Mouse (Mus musculus): Measurements from ENCODE around the gene Otog. TPM values are rescaled to one million over a fixed set of nuclear protein-coding genes. Genes with fewer than 3 reads are reported as not detected.
A peak's percentile ranks its signal among the peaks of the same experiment; 100 is the strongest.

Gene Otog
- total and polyA plus RNA-seq, 2 experiments from 2014 or later = 0.01 to 0.11 TPM

DNA sequence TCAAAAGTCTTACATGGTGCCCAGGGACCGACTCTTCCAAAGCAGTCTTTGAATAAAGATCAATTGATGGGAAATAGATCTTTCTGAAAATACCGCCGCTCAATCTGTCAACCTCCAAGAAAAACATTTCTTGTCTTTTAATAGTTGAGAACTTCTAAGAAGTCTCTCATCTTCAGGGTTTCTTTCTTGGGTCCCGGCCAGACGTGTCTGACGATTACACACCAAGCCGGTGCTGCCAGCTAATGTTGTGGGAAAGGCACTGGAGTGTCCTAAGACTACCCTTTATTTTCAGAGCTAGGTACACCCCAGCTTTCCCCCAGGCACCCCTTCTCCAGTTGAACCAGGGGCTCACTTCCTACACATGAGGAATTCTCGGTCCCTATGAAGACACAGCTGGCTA lies 32.7 kb upstream of the Otog start:
- Histone ChIP-seq H3K4me3 (ENCODE audit: low read depth, low read length) (no peak overlapping the region), H3K9me3 (ENCODE audit: low read length) (no peaks in the 10 kb centered on the region), H3K9ac (replicated peaks; ENCODE audit: low read length, poor library complexity, severe bottlenecking) (no peak overlapping the region), H3K27me3 (ENCODE audit: insufficient read depth, low read length) (no peaks in the 10 kb centered on the region), H3K4me2 (ENCODE audit: low read depth, low read length, poor library complexity, severe bottlenecking) (no peak overlapping the region), H3K4me1 (ENCODE audit: insufficient read depth, low read length) (no peaks in the 10 kb centered on the region), H3K27ac (ENCODE audit: low read depth, low read length) (no peak overlapping the region), H3K36me3 (ENCODE audit: insufficient read depth, low read length) (no peaks in the 10 kb centered on the region)
- DNase-seq (ENCODE audit: low spot score) (no peak), ATAC-seq (ENCODE audit: low FRiP score) (no peak)
- TF ChIP-seq CTCF (IDR thresholded peaks at IDR 0.05) = no peak
- 87% methylated on average over 8 of the region's 8 CpGs for WGBS

DNA sequence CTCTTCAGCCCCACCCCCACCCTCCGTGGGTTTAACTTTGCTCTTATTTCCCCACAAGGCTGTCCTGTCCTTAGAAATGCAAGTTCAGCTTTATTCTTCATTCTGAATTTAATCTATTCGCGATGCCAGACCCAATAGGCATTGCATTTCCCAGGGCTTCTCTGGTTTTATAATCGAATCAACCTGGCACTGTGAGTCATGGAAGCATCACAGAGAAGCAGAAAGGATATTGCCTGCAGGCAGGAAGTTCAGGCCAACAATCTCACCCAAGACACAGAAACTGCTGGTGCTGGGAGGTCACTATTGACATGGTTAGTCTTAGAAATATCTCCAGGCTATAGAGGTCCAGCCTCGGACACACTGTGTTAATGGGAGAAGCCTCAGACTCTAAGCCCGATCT lies 30.5 kb upstream of the Otog start:
- ATAC-seq (ENCODE audit: low FRiP score) (no peak), DNase-seq (ENCODE audit: low spot score) (no peak)
- H3K4me1 ChIP-seq (ENCODE audit: insufficient read depth, low read length) = no peaks in the 10 kb centered on the region
- H3K4me3 ChIP-seq (ENCODE audit: low read depth, low read length) = no peak overlapping the region
- no peaks in the 10 kb centered on the region for H3K9me3 ChIP-seq (ENCODE audit: low read length)
- H3K4me2 ChIP-seq (ENCODE audit: low read depth, low read length, poor library complexity, severe bottlenecking) = no peak overlapping the region
- no peak overlapping the region for H3K9ac ChIP-seq (replicated peaks; ENCODE audit: low read length, poor library complexity, severe bottlenecking)
- 75% methylated on average over 6 of the region's 6 CpGs for WGBS
- H3K27me3 ChIP-seq (ENCODE audit: insufficient read depth, low read length) = no peaks in the 10 kb centered on the region
- no peak for TF ChIP-seq CTCF (IDR thresholded peaks at IDR 0.05)
- no peaks in the 10 kb centered on the region for H3K36me3 ChIP-seq (ENCODE audit: insufficient read depth, low read length)
- H3K27ac ChIP-seq (ENCODE audit: low read depth, low read length) = no peak overlapping the region

DNA sequence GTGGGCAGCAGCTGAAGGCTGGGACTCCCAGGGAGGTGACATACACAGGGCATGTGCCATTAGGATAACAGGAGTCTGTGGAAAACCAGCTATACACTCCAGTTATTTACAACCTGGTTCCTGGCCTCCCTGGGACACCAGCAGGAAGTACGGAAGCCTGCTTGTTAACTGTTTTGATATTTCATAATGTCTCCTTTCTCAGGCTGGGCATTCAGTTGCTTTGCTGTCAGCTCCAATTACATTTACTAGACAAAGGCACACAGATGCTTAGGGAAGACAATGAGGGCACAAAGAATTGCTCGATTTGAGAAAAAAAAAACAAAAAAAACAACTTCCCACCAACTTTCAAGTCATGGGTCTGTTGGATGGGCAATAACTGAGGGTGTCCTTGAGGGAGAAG lies 24.3 kb upstream of the Otog start:
- Histone ChIP-seq H3K36me3 (ENCODE audit: insufficient read depth, low read length) (no peaks in the 10 kb centered on the region), H3K27me3 (ENCODE audit: insufficient read depth, low read length) (no peaks in the 10 kb centered on the region), H3K4me1 (ENCODE audit: insufficient read depth, low read length) (no peaks in the 10 kb centered on the region), H3K9ac (replicated peaks; ENCODE audit: low read length, poor library complexity, severe bottlenecking) (no peak overlapping the region), H3K4me3 (ENCODE audit: low read depth, low read length) (no peak overlapping the region), H3K27ac (ENCODE audit: low read depth, low read length) (no peak overlapping the region), H3K9me3 (ENCODE audit: low read length) (no peaks in the 10 kb centered on the region), H3K4me2 (ENCODE audit: low read depth, low read length, poor library complexity, severe bottlenecking) (no peak overlapping the region)
- WGBS = 56% methylated on average over 2 of the region's 2 CpGs
- TF ChIP-seq CTCF (IDR thresholded peaks at IDR 0.05) = no peak
- ATAC-seq (ENCODE audit: low FRiP score) = no peak
- DNase-seq (ENCODE audit: low spot score) = no peak

DNA sequence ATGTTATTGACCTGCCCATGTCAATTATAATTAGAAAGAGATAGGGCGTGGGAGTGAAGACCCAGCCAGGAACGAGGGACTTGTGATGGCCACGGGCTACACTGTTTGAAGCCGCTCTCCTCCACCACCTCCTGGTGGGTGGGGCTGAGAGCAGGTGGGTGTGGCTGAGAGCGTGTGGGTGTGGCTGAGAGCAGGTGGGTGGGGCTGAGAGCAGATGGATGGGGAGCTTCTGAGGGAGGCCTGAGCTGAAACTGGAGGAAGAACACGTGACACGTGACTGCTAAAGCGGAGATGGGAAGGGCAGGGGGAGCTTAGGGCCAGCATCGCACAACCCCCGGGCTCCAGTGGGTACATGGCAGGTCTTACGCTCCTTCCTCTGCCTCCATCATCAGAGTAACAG lies 22.4 kb upstream of the Otog start:
- no peaks in the 10 kb centered on the region for H3K36me3 ChIP-seq (ENCODE audit: insufficient read depth, low read length)
- no peaks in the 10 kb centered on the region for H3K27me3 ChIP-seq (ENCODE audit: insufficient read depth, low read length)
- ATAC-seq (ENCODE audit: low FRiP score) (peak; percentile 59; the same call in 1 of the 2 replicates), DNase-seq (ENCODE audit: low spot score) (no peak)
- no peak for TF ChIP-seq CTCF (IDR thresholded peaks at IDR 0.05)
- WGBS = 13% methylated on average over 11 of the region's 11 CpGs
- no peak overlapping the region for H3K9ac ChIP-seq (replicated peaks; ENCODE audit: low read length, poor library complexity, severe bottlenecking)
- no peak overlapping the region for H3K4me3 ChIP-seq (ENCODE audit: low read depth, low read length)
- no peaks in the 10 kb centered on the region for H3K4me1 ChIP-seq (ENCODE audit: insufficient read depth, low read length)
- H3K9me3 ChIP-seq (ENCODE audit: low read length) = no peaks in the 10 kb centered on the region
- H3K4me2 ChIP-seq (ENCODE audit: low read depth, low read length, poor library complexity, severe bottlenecking) = no peak overlapping the region
- no peak overlapping the region for H3K27ac ChIP-seq (ENCODE audit: low read depth, low read length)

DNA sequence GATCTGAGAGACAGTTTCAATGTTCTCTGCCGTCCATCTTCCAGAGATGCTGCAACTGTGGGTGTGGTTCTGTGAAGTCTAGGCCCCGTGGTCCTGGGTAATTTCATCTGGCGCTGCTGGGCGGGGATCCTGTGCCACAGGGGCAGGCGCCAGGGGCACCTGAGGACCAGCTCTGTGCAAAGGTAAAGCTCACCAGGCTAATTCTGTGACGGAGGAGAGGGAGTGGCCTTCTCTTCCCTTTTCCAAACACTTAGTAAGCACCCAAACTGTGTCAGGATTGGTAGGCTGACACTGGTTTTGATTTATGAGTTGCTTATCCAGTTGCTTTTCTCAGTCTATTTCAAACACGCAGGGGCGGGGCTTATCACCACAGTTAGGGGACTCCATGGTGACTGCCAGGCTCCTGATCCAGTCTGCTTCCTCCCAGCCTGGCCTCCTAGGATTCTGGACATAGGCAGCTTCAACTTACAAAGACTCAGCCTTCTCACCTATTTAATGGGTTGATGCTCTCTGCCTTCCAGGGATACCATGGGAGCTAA lies 20.1 kb upstream of the Otog start:
- DNase-seq (ENCODE audit: low spot score) = no peak
- no peak for TF ChIP-seq CTCF (IDR thresholded peaks at IDR 0.05)
- Histone ChIP-seq H3K27ac (ENCODE audit: low read depth, low read length) (no peak overlapping the region), H3K27me3 (ENCODE audit: insufficient read depth, low read length) (no peaks in the 10 kb centered on the region), H3K36me3 (ENCODE audit: insufficient read depth, low read length) (no peaks in the 10 kb centered on the region), H3K4me2 (ENCODE audit: low read depth, low read length, poor library complexity, severe bottlenecking) (no peak overlapping the region), H3K4me3 (ENCODE audit: low read depth, low read length) (no peak overlapping the region), H3K4me1 (ENCODE audit: insufficient read depth, low read length) (no peaks in the 10 kb centered on the region), H3K9ac (replicated peaks; ENCODE audit: low read length, poor library complexity, severe bottlenecking) (no peak overlapping the region), H3K9me3 (ENCODE audit: low read length) (no peaks in the 10 kb centered on the region)
- ATAC-seq (ENCODE audit: low FRiP score) = no peak
- WGBS = 78% methylated on average over 8 of the region's 8 CpGs

DNA sequence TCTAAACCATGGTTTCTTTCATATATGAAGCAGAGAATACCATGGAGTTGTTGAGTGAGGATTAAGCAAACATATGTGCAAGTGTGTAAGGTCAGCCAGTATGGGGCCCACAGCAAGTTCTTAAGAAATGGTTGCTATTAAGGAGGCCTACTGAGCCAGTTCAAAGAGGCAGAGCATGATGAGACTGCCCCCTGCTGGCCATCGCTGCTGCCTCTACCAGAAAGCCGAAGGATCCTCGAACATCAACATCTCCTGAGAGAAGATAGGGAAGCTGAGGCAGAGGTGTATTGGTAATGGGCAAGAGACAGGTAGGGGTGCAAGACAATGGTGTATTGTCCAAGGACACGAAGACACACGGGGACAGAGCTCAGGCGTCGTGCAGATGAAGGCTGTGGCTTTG lies 14.5 kb upstream of the Otog start:
- no peak overlapping the region for H3K4me2 ChIP-seq (ENCODE audit: low read depth, low read length, poor library complexity, severe bottlenecking)
- ATAC-seq (ENCODE audit: low FRiP score) = no peak
- no peak overlapping the region for H3K27ac ChIP-seq (ENCODE audit: low read depth, low read length)
- H3K27me3 ChIP-seq (ENCODE audit: insufficient read depth, low read length) = no peaks in the 10 kb centered on the region
- H3K9me3 ChIP-seq (ENCODE audit: low read length) = no peaks in the 10 kb centered on the region
- peak; percentile 45 for DNase-seq (ENCODE audit: low spot score)
- H3K4me3 ChIP-seq (ENCODE audit: low read depth, low read length) = no peak overlapping the region
- peak; percentile 70 for TF ChIP-seq CTCF (IDR thresholded peaks at IDR 0.05)
- no peaks in the 10 kb centered on the region for H3K4me1 ChIP-seq (ENCODE audit: insufficient read depth, low read length)
- H3K9ac ChIP-seq (replicated peaks; ENCODE audit: low read length, poor library complexity, severe bottlenecking) = no peak overlapping the region
- 29% methylated on average over 7 of the region's 7 CpGs for WGBS
- H3K36me3 ChIP-seq (ENCODE audit: insufficient read depth, low read length) = no peaks in the 10 kb centered on the region

All from midbrain, postnatal 0 days (tissue).